Mouse (Mus musculus) embryonic facial prominence, embryonic 13.5 days (tissue): Measurements from ENCODE around the gene Krt27. TPM values are rescaled to one million over a fixed set of nuclear protein-coding genes. Genes with fewer than 3 reads are reported as not detected.

Source experiments
- ATAC-seq: fragments of 200-750 bp; cut with Nextera tagmentation; 2 replicates; pipeline ENCODE4 v1.8.0; 2017; ENCODE audit warnings: low read depth; ENCODE audit not compliant: insufficient number of reproducible peaks, insufficient read depth, low FRiP score, low TSS enrichment
- H3K27ac ChIP-seq: fragments of 300-500 bp; sonication (generic); 2 replicates; pipeline ENCODE4 v1.5.1; 2015; ENCODE audit warnings: moderate library complexity, mild to moderate bottlenecking, inconsistent platforms
- H3K27me3 ChIP-seq: fragments of 300-500 bp; sonication (generic); 2 replicates; pipeline ENCODE4 v1.6.1; 2015; ENCODE audit warnings: mild to moderate bottlenecking, inconsistent platforms
- H3K36me3 ChIP-seq: fragments of 300-500 bp; sonication (generic); 2 replicates; pipeline ENCODE4 v1.6.1; 2015; ENCODE audit warnings: mild to moderate bottlenecking, inconsistent platforms
- H3K4me1 ChIP-seq: fragments of 300-500 bp; sonication (generic); 2 replicates; pipeline ENCODE4 v1.6.1; 2015; ENCODE audit warnings: inconsistent platforms
- H3K4me2 ChIP-seq: fragments of 300-500 bp; sonication (generic); 2 replicates; pipeline ENCODE4 v1.6.1; 2015; ENCODE audit warnings: moderate library complexity, mild to moderate bottlenecking, inconsistent platforms
- H3K4me3 ChIP-seq: fragments of 300-500 bp; sonication (generic); 2 replicates; pipeline ENCODE4 v1.5.1; 2015; ENCODE audit warnings: mild to moderate bottlenecking, inconsistent platforms
- H3K9ac ChIP-seq: fragments of 300-500 bp; sonication (generic); 2 replicates; pipeline ENCODE4 v1.6.1; 2015; ENCODE audit warnings: mild to moderate bottlenecking, inconsistent platforms
- H3K9me3 ChIP-seq: fragments of 300-500 bp; sonication (generic); 2 replicates; pipeline ENCODE4 v1.6.1; 2016; ENCODE audit warnings: inconsistent platforms
- WGBS: fragments of 180-500 bp; shearing (Covaris S2); methylation state at CpG from one replicate; pipeline ENCODE4 v1.1.7; 2015; ENCODE audit warnings: mixed read lengths; 5-methylcytosine and 5-hydroxymethylcytosine counted together
- polyA plus RNA-seq: library from polyadenylated mRNA; unstranded; fragments of >200 nt; fragmentation: Nextera tagmentation; extraction: Ambion mirVana; gene quantifications from 2 replicates; pipeline ENCODE4 v1.2.1, GENCODE M21; 2015

Gene Krt27
- polyA plus RNA-seq, 1 experiment from 2014 or later: 0.39 TPM

- 68% methylated on average over 2 of the region's 2 CpGs for WGBS
- ATAC-seq: no peak
Observed at GRCm38 (mm10) chr11:99329655-99330054, 21.2 kb downstream of the Krt27 start.

GRCm38 (mm10) chr11:99322851-99323250 lies 28.1 kb downstream of the Krt27 start, which contains the start of gene Krt25:
Gene Krt25 (minus strand): TSS chr11:99322951.
- Histone ChIP-seq H3K9ac (no peak within 1 kb of the TSS), H3K27ac (no peak within 1 kb of the TSS), H3K4me1 (no peaks in the 10 kb centered on the region), H3K4me3 (no peak within 1 kb of the TSS), H3K4me2 (no peak within 1 kb of the TSS), H3K36me3 (no peaks in the 10 kb centered on the region), H3K9me3 (no peaks in the 10 kb centered on the region), H3K27me3 (no peaks in the 10 kb centered on the region)
- no peak for ATAC-seq
- 86% methylated on average over 11 of the region's 11 CpGs for WGBS

More at GRCm38 (mm10) chr11:99329655-99330054, 21.2 kb downstream of the Krt27 start:
- Histone ChIP-seq H3K4me1 (no peaks in the 10 kb centered on the region), H3K27me3 (no peaks in the 10 kb centered on the region), H3K4me2 (no peak overlapping the region), H3K27ac (no peak overlapping the region), H3K9me3 (no peaks in the 10 kb centered on the region), H3K4me3 (no peak overlapping the region), H3K36me3 (no peaks in the 10 kb centered on the region), H3K9ac (no peak overlapping the region)

- H3K36me3 ChIP-seq: no peaks in the 10 kb centered on the region
- H3K4me1 ChIP-seq: no peaks in the 10 kb centered on the region
- no peaks in the 10 kb centered on the region for H3K9me3 ChIP-seq
- no peak overlapping the region for H3K27ac ChIP-seq
- H3K4me3 ChIP-seq: no peak overlapping the region
- no peak for ATAC-seq
- H3K4me2 ChIP-seq: no peak overlapping the region
- H3K9ac ChIP-seq: no peak overlapping the region
- 87% methylated on average over 14 of the region's 14 CpGs for WGBS
- H3K27me3 ChIP-seq: no peaks in the 10 kb centered on the region
Observed at GRCm38 (mm10) chr11:99321094-99321493, 29.8 kb downstream of the Krt27 start.

- 54% methylated on average over 9 of the region's 9 CpGs for WGBS
- Histone ChIP-seq H3K9ac (no peak overlapping the region), H3K4me1 (no peaks in the 10 kb centered on the region), H3K4me2 (no peak overlapping the region), H3K9me3 (no peaks in the 10 kb centered on the region), H3K36me3 (no peaks in the 10 kb centered on the region), H3K4me3 (no peak overlapping the region), H3K27ac (no peak overlapping the region), H3K27me3 (no peaks in the 10 kb centered on the region)
- ATAC-seq: no peak
Observed at GRCm38 (mm10) chr11:99319127-99319526, 31.8 kb downstream of the Krt27 start.

GRCm38 (mm10) chr11:99316543-99316942 lies 34.4 kb downstream of the Krt27 start:
- Histone ChIP-seq H3K4me1 (no peaks in the 10 kb centered on the region), H3K36me3 (no peaks in the 10 kb centered on the region)
- WGBS: 66% methylated on average over 8 of the region's 8 CpGs

GRCm38 (mm10) chr11:99314594-99314993 lies 36.3 kb downstream of the Krt27 start:
- Histone ChIP-seq H3K36me3 (no peaks in the 10 kb centered on the region), H3K9me3 (no peaks in the 10 kb centered on the region), H3K27ac (no peak overlapping the region), H3K4me3 (no peak overlapping the region), H3K4me1 (no peaks in the 10 kb centered on the region), H3K9ac (no peak overlapping the region), H3K27me3 (no peaks in the 10 kb centered on the region), H3K4me2 (no peak overlapping the region)
- 88% methylated on average over 2 of the region's 2 CpGs for WGBS
- ATAC-seq: no peak

More at GRCm38 (mm10) chr11:99316543-99316942, 34.4 kb downstream of the Krt27 start:
- Histone ChIP-seq H3K9me3 (no peaks in the 10 kb centered on the region), H3K27me3 (no peaks in the 10 kb centered on the region), H3K9ac (no peak overlapping the region), H3K4me2 (no peak overlapping the region), H3K4me3 (no peak overlapping the region), H3K27ac (no peak overlapping the region)
- no peak for ATAC-seq

- H3K4me1 ChIP-seq: no peaks in the 10 kb centered on the region
- 90% methylated on average over 1 of the region's 1 CpGs for WGBS
- H3K27me3 ChIP-seq: no peaks in the 10 kb centered on the region
- no peaks in the 10 kb centered on the region for H3K36me3 ChIP-seq
- no peak for ATAC-seq
- no peak overlapping the region for H3K9ac ChIP-seq
- no peaks in the 10 kb centered on the region for H3K9me3 ChIP-seq
- H3K27ac ChIP-seq: no peak overlapping the region
- H3K4me3 ChIP-seq: no peak overlapping the region
- no peak overlapping the region for H3K4me2 ChIP-seq
Observed at GRCm38 (mm10) chr11:99310882-99311281, 40.0 kb downstream of the Krt27 start.

- 29% methylated on average over 2 of the region's 2 CpGs for WGBS
- no peaks in the 10 kb centered on the region for H3K36me3 ChIP-seq
- no peaks in the 10 kb centered on the region for H3K9me3 ChIP-seq
- H3K4me3 ChIP-seq: no peak overlapping the region
- no peaks in the 10 kb centered on the region for H3K4me1 ChIP-seq
- no peak for ATAC-seq
- no peak overlapping the region for H3K4me2 ChIP-seq
- no peak overlapping the region for H3K27ac ChIP-seq
- no peak overlapping the region for H3K9ac ChIP-seq
- H3K27me3 ChIP-seq: no peaks in the 10 kb centered on the region
Observed at GRCm38 (mm10) chr11:99307579-99307978, 43.3 kb downstream of the Krt27 start.

Other genes with a start within 250 kb of the Krt27 start
- 0.30 and 0.69 TPM in 2 replicates for gene Ccr7, start 196.0 kb downstream of the Krt27 start, polyA plus RNA-seq
- gene Smarce1, start 120.1 kb downstream of the Krt27 start, polyA plus RNA-seq: 307 and 334 TPM in 2 replicates
- gene Krt222, start 107.0 kb downstream of the Krt27 start, polyA plus RNA-seq: 0.41 and 0.42 TPM in 2 replicates
- 0.32 and 0.44 TPM in 2 replicates for gene Krt24, start 65.8 kb downstream of the Krt27 start, polyA plus RNA-seq
- 0.12 and 0.34 TPM in 2 replicates for gene Krt25, start 28.2 kb downstream of the Krt27 start, polyA plus RNA-seq
- gene Krt26, start 13.1 kb downstream of the Krt27 start, polyA plus RNA-seq: 0.14 TPM in 1 of 2 replicates, not detected in the other
- gene Krt28, start 23.8 kb upstream of the Krt27 start, polyA plus RNA-seq: 1.1 and 1.4 TPM in 2 replicates
- gene Krt10, start 38.3 kb upstream of the Krt27 start, polyA plus RNA-seq: 46.0 and 60.4 TPM in 2 replicates
- not detected in 2 replicates for gene Krt12, start 71.2 kb upstream of the Krt27 start, polyA plus RNA-seq
- 0.24 and 3.2 TPM in 2 replicates for gene Krt20, start 87.0 kb upstream of the Krt27 start, polyA plus RNA-seq
- gene Krt23, start 142.0 kb upstream of the Krt27 start, polyA plus RNA-seq: 5.1 and 9.0 TPM in 2 replicates
- gene Krt39, start 170.2 kb upstream of the Krt27 start, polyA plus RNA-seq: not detected in 2 replicates
- not detected in 2 replicates for gene Krt40, start 192.1 kb upstream of the Krt27 start, polyA plus RNA-seq
- not detected in 2 replicates for gene Krtap3-3, start 199.8 kb upstream of the Krt27 start, polyA plus RNA-seq
- gene Krtap3-2, start 205.7 kb upstream of the Krt27 start, polyA plus RNA-seq: not detected in 2 replicates
- not detected in 2 replicates for gene Gm11939, start 208.4 kb upstream of the Krt27 start, polyA plus RNA-seq
- gene Krtap3-1, start 215.5 kb upstream of the Krt27 start, polyA plus RNA-seq: not detected in 2 replicates
- gene Krtap1-5, start 229.9 kb upstream of the Krt27 start, polyA plus RNA-seq: not detected in 2 replicates
- gene Krtap1-4, start 232.6 kb upstream of the Krt27 start, polyA plus RNA-seq: not detected in 2 replicates
- gene Krtap1-3, start 240.2 kb upstream of the Krt27 start, polyA plus RNA-seq: not detected in 2 replicates
- not detected in 2 replicates for gene Krtap9-3, start 247.0 kb upstream of the Krt27 start, polyA plus RNA-seq